Mouse (Mus musculus): ENCODE results near the gene Hddc3.

- no peak for TF ChIP-seq CTCF (IDR thresholded peaks at IDR 0.05; ENCODE audit: insufficient read depth, low read length)
- TF ChIP-seq POLR2A (IDR thresholded peaks at IDR 0.05; ENCODE audit: borderline replicate concordance, extremely low read depth, low read depth, low read length): no peak
Observed at GRCm38 (mm10) chr7:80346173-80346572, 3.3 kb downstream of the Hddc3 start.
